Comparison of ENCODE assay signal across 10 mouse cellular contexts in the genomic region with DNA sequence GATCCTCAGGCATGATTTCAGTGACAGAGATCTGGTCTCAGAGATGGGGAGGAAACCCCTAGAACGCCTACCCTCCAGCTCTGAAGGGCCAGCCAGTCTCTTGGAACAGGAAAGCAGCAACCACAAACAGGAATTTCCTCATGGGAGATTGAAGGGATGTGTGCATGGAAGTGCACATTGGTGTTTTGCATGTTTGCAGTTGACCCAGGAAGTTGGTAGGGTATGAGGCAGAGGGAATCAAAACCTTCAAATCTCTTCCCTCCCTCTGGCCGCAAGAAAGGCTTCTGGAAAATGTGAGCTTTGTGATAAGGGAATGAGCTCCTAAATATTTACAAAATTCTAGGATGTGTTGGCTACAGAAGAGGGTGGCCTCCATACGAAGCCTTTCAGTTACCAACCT. TPM values are rescaled to one million over a fixed set of nuclear protein-coding genes. Genes with fewer than 3 reads are reported as not detected.
DNase-seq lines count a peak whose midpoint lies in the region; ATAC-seq lines count a peak whose summit lies in the region.
"Had no signal": no experiment of that assay in that cellular context is flagged by ENCODE, and none has a peak within 500 bp of the region (broad histone marks: within the 10 kb centered on the region; RNA-seq: fewer than 3 reads in every experiment).

No protein-coding gene starts in this region.

- no peaks in the 10 kb centered on the region for H3K9me3 ChIP-seq in heart, embryonic 16.5 days (replicated peaks; ENCODE audit: control insufficient read depth, low read length)
- no peaks in the 10 kb centered on the region for H3K9me3 ChIP-seq in liver, embryonic 12.5 days (replicated peaks)
- no peaks in the 10 kb centered on the region for H3K9me3 ChIP-seq in liver, embryonic 11.5 days (ENCODE audit: control insufficient read depth, low read length)
- no peaks in the 10 kb centered on the region for H3K9me3 ChIP-seq in intestine, embryonic 15.5 days
- H3K9me3 ChIP-seq: embryonic facial prominence, embryonic 13.5 days; forebrain, embryonic 15.5 days had no signal

- H3K9ac ChIP-seq in heart, embryonic 16.5 days (ENCODE audit: low read length) = 0 out of 2 replicates have a peak overlapping the region, but pooled peaks have one; percentile 1
- no peak overlapping the region for H3K9ac ChIP-seq in liver, embryonic 12.5 days
- H3K9ac ChIP-seq in liver, embryonic 11.5 days (ENCODE audit: low read depth, low read length) = no peak overlapping the region
- no peak overlapping the region for H3K9ac ChIP-seq in intestine, embryonic 15.5 days
- H3K9ac ChIP-seq: embryonic facial prominence, embryonic 13.5 days; forebrain, embryonic 15.5 days had no signal

- DNase-seq in heart, adult 9 months (ENCODE audit: low spot score in 2 of 2) = no peak
- no peak for DNase-seq in liver, embryonic 11.5 days (ENCODE audit: low spot score)
- DNase-seq in lung, postnatal 10 days = peak; percentile 49

- H3K4me1 ChIP-seq in heart, embryonic 16.5 days (ENCODE audit: control insufficient read depth, insufficient read depth, low read length) = peaks cover 52% of the 10 kb centered on the region
- peaks cover 68% of the 10 kb centered on the region for H3K4me1 ChIP-seq in liver, embryonic 12.5 days
- peaks cover 39% of the 10 kb centered on the region for H3K4me1 ChIP-seq in liver, embryonic 11.5 days (replicated peaks; ENCODE audit: control insufficient read depth, insufficient read depth, low read length)
- H3K4me1 ChIP-seq in intestine, embryonic 15.5 days (replicated peaks) = peaks cover 34% of the 10 kb centered on the region

- peak overlapping the region; percentile 80 for H3K27ac ChIP-seq in heart, embryonic 16.5 days (ENCODE audit: low read length)
- H3K27ac ChIP-seq in liver, embryonic 12.5 days = peak overlapping the region; percentile 15; the same call in 1 of the 2 replicates
- H3K27ac ChIP-seq in liver, embryonic 11.5 days (ENCODE audit: low read depth, low read length) = no peak overlapping the region
- H3K27ac ChIP-seq in intestine, embryonic 15.5 days = 0 out of 2 replicates have a peak overlapping the region, but pooled peaks have one; percentile 1
- H3K27ac ChIP-seq: embryonic facial prominence, embryonic 13.5 days had no signal

- no peak overlapping the region for H3K4me3 ChIP-seq in heart, embryonic 16.5 days (ENCODE audit: low read length)
- no peak overlapping the region for H3K4me3 ChIP-seq in liver, embryonic 12.5 days
- H3K4me3 ChIP-seq in liver, embryonic 11.5 days (ENCODE audit: low read depth, low read length) = no peak overlapping the region
- no peak overlapping the region for H3K4me3 ChIP-seq in intestine, embryonic 15.5 days (replicated peaks)
- H3K4me3 ChIP-seq: embryonic facial prominence, embryonic 13.5 days had no signal

- H3K36me3 ChIP-seq in heart, embryonic 16.5 days (ENCODE audit: control insufficient read depth, insufficient read depth) = 0 out of 2 replicates have a peak, but pooled peaks cover 3% of the 10 kb centered on the region
- no peaks in the 10 kb centered on the region for H3K36me3 ChIP-seq in liver, embryonic 12.5 days
- H3K36me3 ChIP-seq in liver, embryonic 11.5 days (ENCODE audit: control insufficient read depth, insufficient read depth, low read length) = no peaks in the 10 kb centered on the region
- H3K36me3 ChIP-seq in intestine, embryonic 15.5 days = no peaks in the 10 kb centered on the region
- H3K36me3 ChIP-seq: forebrain, embryonic 15.5 days had no signal

- no peak for ATAC-seq in heart, embryonic 16.5 days (replicated peaks; ENCODE audit: extremely low read depth, insufficient read depth, low FRiP score)
- no peak for ATAC-seq in liver, embryonic 12.5 days
- ATAC-seq in liver, embryonic 11.5 days (replicated peaks; ENCODE audit: low FRiP score) = no peak
- no peak for ATAC-seq in intestine, embryonic 15.5 days
- ATAC-seq in cerebellum, adult (ENCODE audit: insufficient number of reproducible peaks, low FRiP score, low TSS enrichment) = no peak
- ATAC-seq: forebrain, embryonic 15.5 days had no signal

- no peaks in the 10 kb centered on the region for H3K27me3 ChIP-seq in heart, embryonic 16.5 days (ENCODE audit: control insufficient read depth, insufficient read depth, low read length)
- no peaks in the 10 kb centered on the region for H3K27me3 ChIP-seq in liver, embryonic 12.5 days (replicated peaks)
- no peaks in the 10 kb centered on the region for H3K27me3 ChIP-seq in liver, embryonic 11.5 days (replicated peaks; ENCODE audit: control insufficient read depth, insufficient read depth, low read length)
- no peaks in the 10 kb centered on the region for H3K27me3 ChIP-seq in intestine, embryonic 15.5 days (replicated peaks)
- H3K27me3 ChIP-seq: CH12.LX; embryonic facial prominence, embryonic 13.5 days; forebrain, embryonic 15.5 days had no signal

- no peak overlapping the region for H3K4me2 ChIP-seq in heart, embryonic 16.5 days (ENCODE audit: low read depth, low read length)
- H3K4me2 ChIP-seq in liver, embryonic 12.5 days = no peak overlapping the region
- H3K4me2 ChIP-seq in liver, embryonic 11.5 days = no peak overlapping the region
- no peak overlapping the region for H3K4me2 ChIP-seq in intestine, embryonic 15.5 days (replicated peaks)

- 46% methylated on average over 3 of the region's 3 CpGs for WGBS in heart, embryonic 16.5 days
- WGBS in liver, embryonic 12.5 days (ENCODE audit: insufficient replicate concordance) = 50% methylated on average over 3 of the region's 3 CpGs
- 50% methylated on average over 3 of the region's 3 CpGs for WGBS in liver, embryonic 11.5 days
- 55% methylated on average over 3 of the region's 3 CpGs for WGBS in intestine, embryonic 15.5 days

RNA-seq across cellular contexts. Expression of gene Itpkb, which starts 33.0 kb away (rescaled TPM):
- polyA plus RNA-seq in heart, embryonic 16.5 days (2015; fragmentation: Nextera tagmentation; extraction: Ambion mirVana) = 7.3 and 8.7 TPM in 2 replicates
- 4.0 and 4.3 TPM in 2 replicates for polyA plus RNA-seq in liver, embryonic 12.5 days (2016; fragmentation: Nextera tagmentation; extraction: Ambion mirVana)
- polyA plus RNA-seq in liver, embryonic 11.5 days (2014; fragmentation: Nextera tagmentation; extraction: Ambion mirVana) = 4.1 and 4.3 TPM in 2 replicates
- polyA plus RNA-seq in intestine, embryonic 15.5 days (2015; fragmentation: Nextera tagmentation; extraction: Ambion mirVana) = 6.9 and 8.2 TPM in 2 replicates
